Mouse (Mus musculus): ENCODE data around the gene Vps33b.

GRCm38 (mm10) chr7:80273456-80273855 is 4.0 kb downstream of the Vps33b start:
- TF ChIP-seq CTCF (IDR thresholded peaks at IDR 0.05; ENCODE audit: control insufficient read depth, insufficient read depth, low read length) (no peak), POLR2A (IDR thresholded peaks at IDR 0.05; ENCODE audit: borderline replicate concordance, control insufficient read depth, low read depth, low read length) (no peak)

Measured in bone marrow, adult 2 months (tissue).